Mouse (Mus musculus) MEL (cell line): ENCODE data around the gene Bub1b. TPM values are rescaled to one million over a fixed set of nuclear protein-coding genes. Genes with fewer than 3 reads are reported as not detected.

Experiments used
- DNase-seq: peaks from one replicate; pipeline ENCODE4 v3.0.0; 2011; ENCODE audit warnings: low read depth, low spot score
- H3K27ac ChIP-seq: 2 replicates; pipeline ENCODE4 v1.5.1; 2012; ENCODE audit warnings: low read depth, mild to moderate bottlenecking, control low read depth, low read length, moderate library complexity; ENCODE audit not compliant: control insufficient read depth
- H3K27me3 ChIP-seq, 2 experiments: fragments of 150-350 bp in 1 of 2; sonication (generic) in 1 of 2; 2 replicates each; pipeline ENCODE4 v1.6.1; 2012; ENCODE audit warnings: low read length in 2 of 2, mild to moderate bottlenecking in 2 of 2, improper control_type of control experiment in 1 of 2, moderate library complexity in 1 of 2; ENCODE audit not compliant: insufficient read depth in 2 of 2, control insufficient read depth in 1 of 2
- H3K36me3 ChIP-seq, 2 experiments: 2 replicates each; pipeline ENCODE4 v1.6.1; 2012 to 2014; ENCODE audit warnings: low read length in 2 of 2, improper control_type of control experiment in 1 of 2, inconsistent platforms in 1 of 2, mild to moderate bottlenecking in 1 of 2; ENCODE audit not compliant: insufficient read depth in 2 of 2, control insufficient read depth in 1 of 2
- H3K4me1 ChIP-seq, 2 experiments: fragments of 150-350 bp in 1 of 2; sonication (generic) in 1 of 2; 2 replicates each; pipeline ENCODE4 v1.6.1; 2012; ENCODE audit warnings: low read length in 2 of 2, improper control_type of control experiment in 1 of 2, mild to moderate bottlenecking in 1 of 2; ENCODE audit not compliant: insufficient read depth in 2 of 2, control insufficient read depth in 1 of 2
- H3K4me3 ChIP-seq, 2 experiments: fragments of 150-350 bp in 1 of 2; sonication (generic) in 1 of 2; 2 replicates each; pipeline ENCODE4 v1.5.1; 2012; ENCODE audit warnings: low read depth in 2 of 2, low read length in 2 of 2, mild to moderate bottlenecking in 2 of 2, moderate library complexity in 2 of 2, control low read depth in 1 of 2, improper control_type of control experiment in 1 of 2; ENCODE audit not compliant: control insufficient read depth in 1 of 2, insufficient read depth in 1 of 2
- H3K79me2 ChIP-seq: 2 replicates; pipeline ENCODE4 v1.6.1; 2012; ENCODE audit warnings: mild to moderate bottlenecking, low read length, moderate library complexity; ENCODE audit not compliant: control insufficient read depth, poor library complexity, insufficient read depth
- H3K9ac ChIP-seq: 2 replicates; pipeline ENCODE4 v1.6.1; 2012; ENCODE audit warnings: low read depth, mild to moderate bottlenecking, control low read depth, low read length, moderate library complexity; ENCODE audit not compliant: control insufficient read depth, poor library complexity, severe bottlenecking
- H3K9me3 ChIP-seq: fragments of 150-350 bp; sonication (generic); replicated peaks from 2 replicates; pipeline ENCODE4 v1.6.1; 2012; ENCODE audit warnings: mild to moderate bottlenecking, low read length, improper control_type of control experiment, moderate library complexity; ENCODE audit not compliant: insufficient read depth
- BHLHE40 ChIP-seq: IDR thresholded peaks from 2 replicates; pipeline ENCODE4 v1.6.1; 2012; ENCODE audit warnings: low read depth, mild to moderate bottlenecking, inconsistent platforms, low read length, improper control_type of control experiment, borderline replicate concordance
- CTCF ChIP-seq, 3 experiments: IDR thresholded peaks in 2 of 3; conservative IDR thresholded peaks in 1 of 3; 2 replicates each; pipeline ENCODE4 v1.5.1; 2011 to 2012; ENCODE audit warnings: low read length in 3 of 3, low read depth in 2 of 3, mild to moderate bottlenecking in 2 of 3, improper control_type of control experiment in 1 of 3, inconsistent platforms in 1 of 3, mixed read lengths in 1 of 3, moderate library complexity in 1 of 3; ENCODE audit not compliant: control insufficient read depth in 1 of 3, insufficient read depth in 1 of 3, poor library complexity in 1 of 3, severe bottlenecking in 1 of 3
- E2F4 ChIP-seq: IDR thresholded peaks from 2 replicates; pipeline ENCODE4 v1.6.1; 2011; ENCODE audit warnings: low read depth, low read length, improper control_type of control experiment, borderline replicate concordance
- EP300 ChIP-seq, 2 experiments: IDR thresholded peaks; 2 replicates each; pipeline ENCODE4 v1.6.1; 2011; ENCODE audit warnings: improper control_type of control experiment in 2 of 2, low read length in 2 of 2, low read depth in 1 of 2, mild to moderate bottlenecking in 1 of 2
- ETS1 ChIP-seq: IDR thresholded peaks from 2 replicates; pipeline ENCODE4 v1.6.1; 2012; ENCODE audit warnings: low read depth, mild to moderate bottlenecking, inconsistent platforms, low read length, improper control_type of control experiment, moderate library complexity
- GABPA ChIP-seq: IDR thresholded peaks from 2 replicates; pipeline ENCODE4 v1.6.1; 2012; ENCODE audit warnings: low read depth, mild to moderate bottlenecking, inconsistent platforms, low read length, improper control_type of control experiment, moderate library complexity
- GATA1 ChIP-seq: IDR thresholded peaks from 2 replicates; pipeline ENCODE4 v1.6.1; 2011; ENCODE audit warnings: low read depth, low read length, improper control_type of control experiment
- HCFC1 ChIP-seq: IDR thresholded peaks from 2 replicates; pipeline ENCODE4 v1.6.1; 2012; ENCODE audit warnings: low read depth, mild to moderate bottlenecking, inconsistent platforms, low read length, improper control_type of control experiment, moderate library complexity
- JUND ChIP-seq: IDR thresholded peaks from 2 replicates; pipeline ENCODE4 v1.6.1; 2011; ENCODE audit warnings: low read depth, mild to moderate bottlenecking, improper control_type of control experiment, low read length
- KAT2A ChIP-seq: conservative IDR thresholded peaks from 2 replicates; pipeline ENCODE4 v1.6.1; 2012; ENCODE audit warnings: low read depth, low read length, improper control_type of control experiment, inconsistent platforms
- MAFK ChIP-seq: IDR thresholded peaks from 2 replicates; pipeline ENCODE4 v1.6.1; 2011; ENCODE audit warnings: low read depth, mild to moderate bottlenecking, low read length, improper control_type of control experiment, borderline replicate concordance
- MAX ChIP-seq: IDR thresholded peaks from 2 replicates; pipeline ENCODE4 v1.6.1; 2011; ENCODE audit warnings: low read length, improper control_type of control experiment
- MEF2A ChIP-seq: IDR thresholded peaks from 2 replicates; pipeline ENCODE4 v1.6.1; 2014; ENCODE audit warnings: low read depth, mild to moderate bottlenecking, inconsistent platforms, low read length, improper control_type of control experiment; ENCODE audit not compliant: poor library complexity, insufficient replicate concordance, severe bottlenecking; ENCODE audit errors: extremely low read depth
- MXI1 ChIP-seq: IDR thresholded peaks from 2 replicates; pipeline ENCODE4 v1.6.1; 2011; ENCODE audit warnings: mild to moderate bottlenecking, low read depth, low read length, improper control_type of control experiment
- NELFE ChIP-seq: IDR thresholded peaks from 2 replicates; pipeline ENCODE4 v1.6.1; 2011; ENCODE audit warnings: low read depth, low read length, improper control_type of control experiment
- NRF1 ChIP-seq: IDR thresholded peaks from 2 replicates; pipeline ENCODE4 v1.6.1; 2014; ENCODE audit warnings: low read depth, mild to moderate bottlenecking, inconsistent platforms, low read length, improper control_type of control experiment, moderate library complexity; ENCODE audit not compliant: poor library complexity, insufficient read depth, severe bottlenecking
- POLR2A ChIP-seq, 2 experiments: IDR thresholded peaks; 2 replicates each; pipeline ENCODE4 v1.6.1; 2011 to 2012; ENCODE audit warnings: low read length in 2 of 2, mild to moderate bottlenecking in 2 of 2, control low read depth in 1 of 2, improper control_type of control experiment in 1 of 2, low read depth in 1 of 2, moderate library complexity in 1 of 2; ENCODE audit not compliant: control insufficient read depth in 1 of 2, insufficient read depth in 1 of 2, poor library complexity in 1 of 2
- POLR2AphosphoS2 ChIP-seq: IDR thresholded peaks from 2 replicates; pipeline ENCODE4 v1.6.1; 2011; ENCODE audit warnings: low read length, improper control_type of control experiment
- UBTF ChIP-seq: IDR thresholded peaks from 2 replicates; pipeline ENCODE4 v1.6.1; 2012; ENCODE audit warnings: low read depth, mild to moderate bottlenecking, inconsistent platforms, low read length, improper control_type of control experiment, moderate library complexity, borderline replicate concordance; ENCODE audit not compliant: insufficient read depth
- USF1 ChIP-seq: IDR thresholded peaks from 2 replicates; pipeline ENCODE4 v1.6.1; 2014; ENCODE audit warnings: low read depth, mild to moderate bottlenecking, inconsistent platforms, low read length, improper control_type of control experiment, moderate library complexity
- USF2 ChIP-seq, 2 experiments: IDR thresholded peaks; 2 replicates each; pipeline ENCODE4 v1.6.1; 2011 to 2012; ENCODE audit warnings: improper control_type of control experiment in 2 of 2, low read length in 2 of 2, borderline replicate concordance in 1 of 2, inconsistent platforms in 1 of 2, low read depth in 1 of 2, mild to moderate bottlenecking in 1 of 2; ENCODE audit not compliant: insufficient read depth in 1 of 2
- ZC3H11A ChIP-seq: IDR thresholded peaks from 2 replicates; pipeline ENCODE4 v1.6.1; 2012; ENCODE audit warnings: low read depth, mild to moderate bottlenecking, inconsistent platforms, low read length, improper control_type of control experiment
- ZKSCAN1 ChIP-seq: IDR thresholded peaks from 2 replicates; pipeline ENCODE4 v1.6.1; 2012; ENCODE audit warnings: low read depth, mild to moderate bottlenecking, inconsistent platforms, low read length, improper control_type of control experiment, moderate library complexity
- polyA plus RNA-seq, 2 experiments: library from polyadenylated mRNA; stranded (reverse) in 1 of 2; unstranded in 1 of 2; fragments of >175 nt in 1 of 2; fragments of >200 nt in 1 of 2; gene quantifications; 2 replicates each; pipeline versions ENCODE4 v1.2.1 to v1.2.4; 2012; ENCODE audit warnings: low replicate concordance in 2 of 2, low read depth in 1 of 2; ENCODE audit not compliant: insufficient read length in 2 of 2, insufficient read depth in 1 of 2, missing spikeins in 1 of 2
- total RNA-seq: library from RNA; depleted of rRNA; stranded (reverse); fragments of 300-350 nt; gene quantifications from 2 replicates; pipeline ENCODE4 v1.2.3, GENCODE M21; 2012

Bub1b gene
- total and polyA plus RNA-seq, 3 experiments, result 87.5 to 120 TPM; not detected in 1

DNA sequence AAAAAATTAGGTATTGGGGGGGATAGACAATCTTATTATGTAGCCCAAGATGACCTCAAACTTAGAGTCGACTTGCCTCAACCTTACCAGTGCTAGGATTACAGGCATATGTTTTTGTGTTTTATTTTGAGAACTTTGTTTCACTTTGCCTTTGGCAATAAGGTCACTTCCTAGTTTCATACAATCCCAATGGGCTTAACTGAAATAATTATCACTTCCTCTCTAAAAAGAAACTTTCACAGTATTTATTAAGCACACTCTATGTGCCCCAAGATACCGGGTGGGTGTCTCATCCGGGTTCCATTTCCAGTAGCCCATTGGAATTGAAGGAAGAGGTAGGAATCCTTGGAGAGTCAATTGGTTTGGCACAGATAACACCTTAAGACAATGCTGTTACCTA lies 35.6 kb upstream of the Bub1b start:
- Histone ChIP-seq H3K9ac (no peak overlapping the region), H3K9me3 (no peaks in the 10 kb centered on the region), H3K27ac (no peak overlapping the region), H3K79me2 (no peaks in the 10 kb centered on the region), H3K27me3 (no peaks in the 10 kb centered on the region), H3K4me3 (no peak overlapping the region), H3K36me3 (peaks cover 0 to 9% of the 10 kb centered on the region in 2 experiments; a peak in 2 of 4 replicates), H3K4me1 (peaks cover 5 to 13% of the 10 kb centered on the region in 2 experiments; a peak in 3 of 4 replicates)
- DNase-seq, result no peak
- TF ChIP-seq NRF1 (no peak), USF1 (no peak), NELFE (no peak), HCFC1 (no peak), KAT2A (no peak), POLR2AphosphoS2 (no peak), MAX (no peak), ZKSCAN1 (no peak), CTCF (IDR thresholded peaks at IDR 0.05 in 2 of 3, conservative IDR thresholded peaks at IDR 0.05 in 1 of 3; ENCODE audit: control insufficient read depth in 1 of 3, insufficient read depth in 1 of 3, low read depth in 2 of 3, low read length in 3 of 3, poor library complexity in 1 of 3, severe bottlenecking in 1 of 3) (no peak), ETS1 (no peak), JUND (no peak), MAFK (no peak), E2F4 (no peak), BHLHE40 (no peak)

GRCm38 (mm10) chr2:118567179-118567578 lies 30.8 kb upstream of the Bub1b start:
- Histone ChIP-seq H3K4me1 (peaks cover 11 to 16% of the 10 kb centered on the region in 2 experiments; a peak in 3 of 4 replicates), H3K36me3 (peaks cover 0 to 15% of the 10 kb centered on the region in 2 experiments; a peak in 2 of 4 replicates), H3K27ac (no peak overlapping the region), H3K79me2 (no peaks in the 10 kb centered on the region), H3K9ac (no peak overlapping the region), H3K9me3 (no peaks in the 10 kb centered on the region), H3K27me3 (no peaks in the 10 kb centered on the region)
- no peak for TF ChIP-seq USF2 (IDR thresholded peaks at IDR 0.05; ENCODE audit: borderline replicate concordance in 1 of 2, insufficient read depth in 1 of 2, low read depth in 1 of 2, low read length in 2 of 2)
- no peak for TF ChIP-seq ZC3H11A
- TF ChIP-seq EP300 (IDR thresholded peaks at IDR 0.05; ENCODE audit: low read depth in 1 of 2, low read length in 2 of 2), result no peak
- TF ChIP-seq UBTF, result no peak
- no peak for TF ChIP-seq POLR2AphosphoS2
- TF ChIP-seq USF1, result no peak
- no peak for TF ChIP-seq MEF2A
- TF ChIP-seq JUND, result no peak
- no peak for TF ChIP-seq BHLHE40
- no peak for TF ChIP-seq GABPA
- TF ChIP-seq POLR2A (IDR thresholded peaks at IDR 0.05; ENCODE audit: control insufficient read depth in 1 of 2, insufficient read depth in 1 of 2, low read depth in 1 of 2, low read length in 2 of 2, poor library complexity in 1 of 2), result no peak
- no peak for TF ChIP-seq MXI1
- no peak for TF ChIP-seq GATA1
- TF ChIP-seq MAFK, result no peak
- TF ChIP-seq, all 39 proteins: peak for 0
- no peak for DNase-seq
- no peak overlapping the region for H3K4me3 ChIP-seq
